ENCODE assay signal across 11 mouse cellular contexts in genomic region chr19:14588221-14589123, GRCm38 (mm10). TPM values are rescaled to one million over a fixed set of nuclear protein-coding genes. Genes with fewer than 3 reads are reported as not detected.
DNase-seq lines count a peak whose midpoint lies in the region; ATAC-seq and TF ChIP-seq lines count a peak whose summit lies in the region.
"Had no signal": no experiment of that assay in that cellular context is flagged by ENCODE, and none has a peak within 500 bp of the region (broad histone marks: within the 10 kb centered on the region; RNA-seq: fewer than 3 reads in every experiment).

No protein-coding gene starts in this region.

- intact Hi-C loops in gastrocnemius, adult 2 months (cut with DNase I) = no loop called here
- intact Hi-C loops in left cerebral cortex, postnatal 10 days (cut with DNase I) = no loop called here

- no peak for TF ChIP-seq CTCF in gastrocnemius, adult 2 months (IDR thresholded peaks at IDR 0.05)
- no peak for TF ChIP-seq CTCF in Patski (IDR thresholded peaks at IDR 0.05)

- DNase-seq in gastrocnemius, adult 2 months = no peak
- DNase-seq in gastrocnemius, adult 18-20 months (ENCODE audit: low spot score) = no peak
- no peak for DNase-seq in Patski (ENCODE audit: low read depth, low spot score)
- peak; percentile 36 for DNase-seq in induced T-regulatory cell, adult 2 months (ENCODE audit: low read depth)
- DNase-seq in lung, postnatal 10 days = peak; percentile 32
- DNase-seq in left cerebral cortex, postnatal 10 days (ENCODE audit: extremely low spot score in 1 of 2, low spot score in 2 of 2) = no peak
- DNase-seq in heart, adult 11 months = no peak
- no peak for DNase-seq in urinary bladder, adult 2 months (ENCODE audit: low spot score)
- DNase-seq: gastrocnemius, postnatal 10 days had no signal

- in situ Hi-C loops in Patski (cut with MboI; ENCODE audit: low pct_unique_long_range_greater_than_20kb) = no loop called here

- H3K27ac ChIP-seq in gastrocnemius, adult 2 months = peak overlapping the region; percentile 44
- H3K27ac ChIP-seq: midbrain, embryonic 12.5 days had no signal

- POLR2A ChIA-PET in Patski (lab: Charles Lee) = no interaction called here

- CTCF ChIA-PET in Patski (lab: Charles Lee) = no interaction called here

- peak; percentile 54 for ATAC-seq in Patski

- H3K27me3 ChIP-seq in Patski = no peaks in the 10 kb centered on the region
- H3K27me3 ChIP-seq: CH12.LX had no signal

- H3K4me3 ChIP-seq in gastrocnemius, adult 2 months = no peak overlapping the region
- H3K4me3 ChIP-seq: midbrain, embryonic 12.5 days had no signal

RNA-seq across cellular contexts. Expression of gene Tle4, which starts 9.4 kb away (rescaled TPM):
- total RNA-seq in gastrocnemius, adult 2 months (2021) = 10 to 100 TPM; 17.8 to 20.8 TPM
- total RNA-seq in gastrocnemius, adult 18-20 months (2021) = 10 to 100 TPM; 16.1 to 18.7 TPM
- 2.9 TPM for polyA plus RNA-seq in Patski (2021)
- 10 to 100 TPM; 40.6 to 46.4 TPM for total RNA-seq in left cerebral cortex, postnatal 10 days (2021)
- polyA plus RNA-seq in urinary bladder, adult 2 months (2012; rRNA removed) = 10.1 and 11.2 TPM in 2 replicates

Comparison
In these comparisons a context has a peak if more than half of its experiments do, and no peak if none do; other contexts are left out.
1. DNase-seq: peak in induced T-regulatory cell, adult 2 months (single experiment) and lung, postnatal 10 days (single experiment); none in gastrocnemius, adult 2 months (single experiment), gastrocnemius, adult 18-20 months (single experiment), Patski (single experiment), left cerebral cortex, postnatal 10 days (0 of 2), heart, adult 11 months (single experiment) and urinary bladder, adult 2 months (single experiment).